Mouse (Mus musculus) MEL (cell line): Measurements from ENCODE around the gene Epha2. TPM values are rescaled to one million over a fixed set of nuclear protein-coding genes. Genes with fewer than 3 reads are reported as not detected.

ENCODE experiments used
- DNase-seq: peaks from one replicate; pipeline ENCODE4 v3.0.0; 2011; ENCODE audit warnings: low read depth, low spot score
- H3K27ac ChIP-seq: 2 replicates; pipeline ENCODE4 v1.5.1; 2012; ENCODE audit warnings: low read depth, mild to moderate bottlenecking, control low read depth, low read length, moderate library complexity; ENCODE audit not compliant: control insufficient read depth
- H3K27me3 ChIP-seq, 2 experiments: fragments of 150-350 bp in 1 of 2; sonication (generic) in 1 of 2; 2 replicates each; pipeline ENCODE4 v1.6.1; 2012; ENCODE audit warnings: low read length in 2 of 2, mild to moderate bottlenecking in 2 of 2, improper control_type of control experiment in 1 of 2, moderate library complexity in 1 of 2; ENCODE audit not compliant: insufficient read depth in 2 of 2, control insufficient read depth in 1 of 2
- H3K36me3 ChIP-seq, 2 experiments: 2 replicates each; pipeline ENCODE4 v1.6.1; 2012 to 2014; ENCODE audit warnings: low read length in 2 of 2, improper control_type of control experiment in 1 of 2, inconsistent platforms in 1 of 2, mild to moderate bottlenecking in 1 of 2; ENCODE audit not compliant: insufficient read depth in 2 of 2, control insufficient read depth in 1 of 2
- H3K4me1 ChIP-seq, 2 experiments: fragments of 150-350 bp in 1 of 2; sonication (generic) in 1 of 2; 2 replicates each; pipeline ENCODE4 v1.6.1; 2012; ENCODE audit warnings: low read length in 2 of 2, improper control_type of control experiment in 1 of 2, mild to moderate bottlenecking in 1 of 2; ENCODE audit not compliant: insufficient read depth in 2 of 2, control insufficient read depth in 1 of 2
- H3K4me3 ChIP-seq, 2 experiments: fragments of 150-350 bp in 1 of 2; sonication (generic) in 1 of 2; 2 replicates each; pipeline ENCODE4 v1.5.1; 2012; ENCODE audit warnings: low read depth in 2 of 2, low read length in 2 of 2, mild to moderate bottlenecking in 2 of 2, moderate library complexity in 2 of 2, control low read depth in 1 of 2, improper control_type of control experiment in 1 of 2; ENCODE audit not compliant: control insufficient read depth in 1 of 2, insufficient read depth in 1 of 2
- H3K79me2 ChIP-seq: 2 replicates; pipeline ENCODE4 v1.6.1; 2012; ENCODE audit warnings: mild to moderate bottlenecking, low read length, moderate library complexity; ENCODE audit not compliant: control insufficient read depth, poor library complexity, insufficient read depth
- H3K9ac ChIP-seq: 2 replicates; pipeline ENCODE4 v1.6.1; 2012; ENCODE audit warnings: low read depth, mild to moderate bottlenecking, control low read depth, low read length, moderate library complexity; ENCODE audit not compliant: control insufficient read depth, poor library complexity, severe bottlenecking
- H3K9me3 ChIP-seq: fragments of 150-350 bp; sonication (generic); replicated peaks from 2 replicates; pipeline ENCODE4 v1.6.1; 2012; ENCODE audit warnings: mild to moderate bottlenecking, low read length, improper control_type of control experiment, moderate library complexity; ENCODE audit not compliant: insufficient read depth
- CHD1 ChIP-seq: IDR thresholded peaks from 2 replicates; pipeline ENCODE4 v1.6.1; 2012; ENCODE audit warnings: low read depth, mild to moderate bottlenecking, inconsistent platforms, low read length, improper control_type of control experiment
- CHD2 ChIP-seq: IDR thresholded peaks from 2 replicates; pipeline ENCODE4 v1.6.1; 2011; ENCODE audit warnings: low read length, improper control_type of control experiment
- CTCF ChIP-seq, 3 experiments: IDR thresholded peaks in 2 of 3; conservative IDR thresholded peaks in 1 of 3; 2 replicates each; pipeline ENCODE4 v1.5.1; 2011 to 2012; ENCODE audit warnings: low read length in 3 of 3, low read depth in 2 of 3, mild to moderate bottlenecking in 2 of 3, improper control_type of control experiment in 1 of 3, inconsistent platforms in 1 of 3, mixed read lengths in 1 of 3, moderate library complexity in 1 of 3; ENCODE audit not compliant: control insufficient read depth in 1 of 3, insufficient read depth in 1 of 3, poor library complexity in 1 of 3, severe bottlenecking in 1 of 3
- E2F4 ChIP-seq: IDR thresholded peaks from 2 replicates; pipeline ENCODE4 v1.6.1; 2011; ENCODE audit warnings: low read depth, low read length, improper control_type of control experiment, borderline replicate concordance
- ELF1 ChIP-seq: IDR thresholded peaks from 2 replicates; pipeline ENCODE4 v1.6.1; 2014; ENCODE audit warnings: low read depth, mild to moderate bottlenecking, inconsistent platforms, low read length, improper control_type of control experiment, moderate library complexity
- EP300 ChIP-seq, 2 experiments: IDR thresholded peaks; 2 replicates each; pipeline ENCODE4 v1.6.1; 2011; ENCODE audit warnings: improper control_type of control experiment in 2 of 2, low read length in 2 of 2, low read depth in 1 of 2, mild to moderate bottlenecking in 1 of 2
- GABPA ChIP-seq: IDR thresholded peaks from 2 replicates; pipeline ENCODE4 v1.6.1; 2012; ENCODE audit warnings: low read depth, mild to moderate bottlenecking, inconsistent platforms, low read length, improper control_type of control experiment, moderate library complexity
- GATA1 ChIP-seq: IDR thresholded peaks from 2 replicates; pipeline ENCODE4 v1.6.1; 2011; ENCODE audit warnings: low read depth, low read length, improper control_type of control experiment
- HCFC1 ChIP-seq: IDR thresholded peaks from 2 replicates; pipeline ENCODE4 v1.6.1; 2012; ENCODE audit warnings: low read depth, mild to moderate bottlenecking, inconsistent platforms, low read length, improper control_type of control experiment, moderate library complexity
- KAT2A ChIP-seq: conservative IDR thresholded peaks from 2 replicates; pipeline ENCODE4 v1.6.1; 2012; ENCODE audit warnings: low read depth, low read length, improper control_type of control experiment, inconsistent platforms
- MAZ ChIP-seq: IDR thresholded peaks from 2 replicates; pipeline ENCODE4 v1.6.1; 2012; ENCODE audit warnings: low read depth, mild to moderate bottlenecking, inconsistent platforms, low read length, improper control_type of control experiment
- MEF2A ChIP-seq: IDR thresholded peaks from 2 replicates; pipeline ENCODE4 v1.6.1; 2014; ENCODE audit warnings: low read depth, mild to moderate bottlenecking, inconsistent platforms, low read length, improper control_type of control experiment; ENCODE audit not compliant: poor library complexity, insufficient replicate concordance, severe bottlenecking; ENCODE audit errors: extremely low read depth
- NELFE ChIP-seq: IDR thresholded peaks from 2 replicates; pipeline ENCODE4 v1.6.1; 2011; ENCODE audit warnings: low read depth, low read length, improper control_type of control experiment
- NRF1 ChIP-seq: IDR thresholded peaks from 2 replicates; pipeline ENCODE4 v1.6.1; 2014; ENCODE audit warnings: low read depth, mild to moderate bottlenecking, inconsistent platforms, low read length, improper control_type of control experiment, moderate library complexity; ENCODE audit not compliant: poor library complexity, insufficient read depth, severe bottlenecking
- POLR2A ChIP-seq, 2 experiments: IDR thresholded peaks; 2 replicates each; pipeline ENCODE4 v1.6.1; 2011 to 2012; ENCODE audit warnings: low read length in 2 of 2, mild to moderate bottlenecking in 2 of 2, control low read depth in 1 of 2, improper control_type of control experiment in 1 of 2, low read depth in 1 of 2, moderate library complexity in 1 of 2; ENCODE audit not compliant: control insufficient read depth in 1 of 2, insufficient read depth in 1 of 2, poor library complexity in 1 of 2
- POLR2AphosphoS5 ChIP-seq: IDR thresholded peaks from 2 replicates; pipeline ENCODE4 v1.6.1; 2012; ENCODE audit warnings: low read depth, borderline replicate concordance, mild to moderate bottlenecking, inconsistent platforms, low read length, moderate library complexity, mixed read lengths
- RAD21 ChIP-seq: IDR thresholded peaks from 2 replicates; pipeline ENCODE4 v1.6.1; 2011; ENCODE audit warnings: mild to moderate bottlenecking, low read depth, low read length, improper control_type of control experiment
- RCOR1 ChIP-seq: IDR thresholded peaks from 2 replicates; pipeline ENCODE4 v1.6.1; 2012; ENCODE audit warnings: low read depth, mild to moderate bottlenecking, inconsistent platforms, low read length, improper control_type of control experiment
- SIN3A ChIP-seq: IDR thresholded peaks from 2 replicates; pipeline ENCODE4 v1.6.1; 2012; ENCODE audit warnings: low read length, improper control_type of control experiment, inconsistent platforms
- SMC3 ChIP-seq: IDR thresholded peaks from 2 replicates; pipeline ENCODE4 v1.6.1; 2011; ENCODE audit warnings: low read depth, low read length, improper control_type of control experiment
- TAL1 ChIP-seq: IDR thresholded peaks from 2 replicates; pipeline ENCODE4 v1.6.1; 2012; ENCODE audit warnings: mild to moderate bottlenecking, inconsistent platforms, low read length, moderate library complexity, mixed read lengths
- TBP ChIP-seq: IDR thresholded peaks from 2 replicates; pipeline ENCODE4 v1.8.0; 2011; ENCODE audit warnings: low read depth, low read length, improper control_type of control experiment
- TCF12 ChIP-seq: IDR thresholded peaks from 2 replicates; pipeline ENCODE4 v1.6.1; 2014; ENCODE audit warnings: low read depth, mild to moderate bottlenecking, inconsistent platforms, low read length, improper control_type of control experiment, moderate library complexity
- USF1 ChIP-seq: IDR thresholded peaks from 2 replicates; pipeline ENCODE4 v1.6.1; 2014; ENCODE audit warnings: low read depth, mild to moderate bottlenecking, inconsistent platforms, low read length, improper control_type of control experiment, moderate library complexity
- ZMIZ1 ChIP-seq: IDR thresholded peaks from 2 replicates; pipeline ENCODE4 v1.6.1; 2012; ENCODE audit warnings: low read depth, mild to moderate bottlenecking, inconsistent platforms, low read length, improper control_type of control experiment, moderate library complexity
- polyA plus RNA-seq, 2 experiments: library from polyadenylated mRNA; stranded (reverse) in 1 of 2; unstranded in 1 of 2; fragments of >175 nt in 1 of 2; fragments of >200 nt in 1 of 2; gene quantifications; 2 replicates each; pipeline versions ENCODE4 v1.2.1 to v1.2.4; 2012; ENCODE audit warnings: low replicate concordance in 2 of 2, low read depth in 1 of 2; ENCODE audit not compliant: insufficient read length in 2 of 2, insufficient read depth in 1 of 2, missing spikeins in 1 of 2
- total RNA-seq: library from RNA; depleted of rRNA; stranded (reverse); fragments of 300-350 nt; gene quantifications from 2 replicates; pipeline ENCODE4 v1.2.3, GENCODE M21; 2012

Epha2 gene
- total and polyA plus RNA-seq, 3 experiments = 2.3 to 5.9 TPM; not detected in 1

DNA sequence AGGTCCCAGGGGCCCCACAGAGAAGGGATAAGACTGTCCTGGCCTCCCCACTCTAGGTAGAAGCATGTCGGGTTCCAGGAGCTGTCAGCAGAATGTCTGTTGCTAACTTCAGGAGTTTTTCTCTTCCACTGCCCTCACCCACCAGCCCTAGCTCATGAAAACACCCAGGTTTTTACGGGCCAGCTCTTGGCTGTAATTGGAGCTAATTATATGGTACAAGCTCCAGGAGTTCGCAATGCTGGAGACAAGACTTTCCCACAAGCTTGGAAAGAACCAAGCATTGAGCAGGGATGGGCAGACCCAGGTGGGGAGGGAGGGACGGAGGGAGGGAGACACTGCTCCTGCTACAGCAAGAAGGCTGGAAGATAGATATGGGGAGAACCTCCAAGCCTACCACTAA is 26.0 kb downstream of the Epha2 start:
- no peaks in the 10 kb centered on the region for H3K9me3 ChIP-seq
- no peak for DNase-seq
- H3K36me3 ChIP-seq = no peaks in the 10 kb centered on the region
- H3K4me3 ChIP-seq = no peak overlapping the region
- no peaks in the 10 kb centered on the region for H3K27me3 ChIP-seq
- TF ChIP-seq ELF1 = no peak
- TF ChIP-seq CTCF (IDR thresholded peaks at IDR 0.05 in 2 of 3, conservative IDR thresholded peaks at IDR 0.05 in 1 of 3; ENCODE audit: control insufficient read depth in 1 of 3, insufficient read depth in 1 of 3, low read depth in 2 of 3, low read length in 3 of 3, poor library complexity in 1 of 3, severe bottlenecking in 1 of 3) = no peak
- TF ChIP-seq TBP = no peak
- no peak for TF ChIP-seq GABPA
- no peak for TF ChIP-seq SMC3
- no peaks in the 10 kb centered on the region for H3K4me1 ChIP-seq
- no peaks in the 10 kb centered on the region for H3K79me2 ChIP-seq
- no peak overlapping the region for H3K9ac ChIP-seq
- no peak overlapping the region for H3K27ac ChIP-seq

DNA sequence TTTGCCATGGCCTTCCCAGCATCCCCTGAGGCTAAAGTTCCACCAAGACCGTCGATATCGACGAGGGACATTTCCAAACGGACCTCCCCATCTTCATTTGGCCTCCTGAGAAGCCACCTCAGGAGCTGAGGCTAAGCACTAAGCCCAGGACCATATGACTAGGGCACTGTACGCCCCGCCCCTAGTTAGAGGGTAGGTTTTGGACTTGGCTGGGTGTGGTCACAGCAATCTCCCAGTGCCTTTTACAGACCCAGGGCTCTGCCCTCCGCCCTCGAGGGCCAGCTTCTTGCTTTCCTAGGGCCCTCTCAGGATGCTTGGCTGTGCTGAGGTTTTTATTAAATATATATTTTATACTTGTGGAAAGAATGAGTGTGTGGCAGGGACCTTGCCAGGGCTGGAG is 27.7 kb downstream of the Epha2 start:
- Histone ChIP-seq H3K9me3 (no peaks in the 10 kb centered on the region), H3K79me2 (no peaks in the 10 kb centered on the region), H3K27ac (no peak overlapping the region), H3K9ac (no peak overlapping the region), H3K36me3 (no peaks in the 10 kb centered on the region), H3K4me1 (no peaks in the 10 kb centered on the region), H3K27me3 (no peaks in the 10 kb centered on the region), H3K4me3 (no peak overlapping the region)
- no peak for TF ChIP-seq MAZ
- no peak for TF ChIP-seq CHD2
- TF ChIP-seq TAL1 = no peak
- no peak for TF ChIP-seq POLR2A (IDR thresholded peaks at IDR 0.05; ENCODE audit: control insufficient read depth in 1 of 2, insufficient read depth in 1 of 2, low read depth in 1 of 2, low read length in 2 of 2, poor library complexity in 1 of 2)
- no peak for TF ChIP-seq GATA1
- no peak for TF ChIP-seq RAD21
- no peak for TF ChIP-seq ELF1
- no peak for TF ChIP-seq KAT2A
- no peak for TF ChIP-seq NRF1
- no peak for TF ChIP-seq HCFC1
- no peak for DNase-seq

DNA sequence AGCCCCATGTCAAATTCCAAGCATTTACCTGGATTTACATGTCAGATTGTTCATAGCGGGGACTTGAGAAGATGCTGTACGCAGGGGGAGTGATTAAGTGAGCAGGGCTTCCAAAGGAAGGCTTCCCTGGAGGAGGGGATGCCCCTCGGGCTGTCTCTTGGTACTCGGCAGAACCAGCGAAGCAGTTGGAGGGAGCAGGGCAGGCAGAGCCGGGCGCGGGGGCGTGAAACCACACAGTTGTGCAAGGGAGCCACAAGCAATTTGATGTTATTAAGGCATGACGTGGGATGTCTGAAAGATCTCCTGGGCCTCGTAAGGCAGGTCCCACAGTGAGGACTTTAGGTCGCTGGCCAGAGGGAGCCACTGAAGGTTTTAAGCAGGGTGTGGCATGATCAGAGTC is 28.9 kb downstream of the Epha2 start:
- no peak for DNase-seq
- Histone ChIP-seq H3K4me3 (no peak overlapping the region), H3K36me3 (no peaks in the 10 kb centered on the region), H3K4me1 (no peaks in the 10 kb centered on the region)
- TF ChIP-seq E2F4 (no peak), NRF1 (no peak), POLR2AphosphoS5 (no peak), MEF2A (no peak), ZMIZ1 (no peak), SIN3A (no peak), SMC3 (no peak), TCF12 (no peak), RCOR1 (no peak), USF1 (no peak), EP300 (IDR thresholded peaks at IDR 0.05; ENCODE audit: low read depth in 1 of 2, low read length in 2 of 2) (no peak), NELFE (no peak), KAT2A (no peak), CHD1 (no peak)
- TF ChIP-seq, all 39 proteins: peak for 0
- Histone ChIP-seq H3K9ac (no peak overlapping the region), H3K9me3 (no peaks in the 10 kb centered on the region), H3K27me3 (no peaks in the 10 kb centered on the region), H3K79me2 (no peaks in the 10 kb centered on the region), H3K27ac (no peak overlapping the region)
